Mouse (Mus musculus): Measurements from ENCODE around the gene Loxl3. TPM values are rescaled to one million over a fixed set of nuclear protein-coding genes. Genes with fewer than 3 reads are reported as not detected.

The Loxl3 gene
- polyA plus RNA-seq, 1 experiment from 2014 or later, result 8.0 TPM

DNA sequence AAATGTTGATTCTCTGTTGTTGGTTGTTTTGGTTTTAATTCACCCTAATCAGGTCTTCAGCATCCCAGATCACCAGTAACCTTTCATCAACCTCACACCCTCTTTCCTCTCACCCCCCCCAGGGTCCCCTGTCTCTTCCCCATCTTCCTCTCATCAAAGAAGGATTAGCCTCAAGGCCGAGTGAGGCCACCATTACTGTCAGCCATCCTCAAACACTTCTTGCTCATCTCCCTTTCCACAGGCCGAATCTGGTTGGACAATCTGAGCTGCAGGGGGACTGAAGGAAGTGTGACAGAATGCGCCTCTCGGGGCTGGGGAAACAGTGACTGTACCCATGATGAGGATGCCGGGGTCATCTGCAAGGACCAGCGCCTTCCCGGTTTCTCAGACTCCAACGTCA lies 3.2 kb downstream of the Loxl3 start:
- no peak overlapping the region for H3K9ac ChIP-seq
- H3K27ac ChIP-seq, result no peak overlapping the region
- no peaks in the 10 kb centered on the region for H3K36me3 ChIP-seq (replicated peaks)
- ATAC-seq (ENCODE audit: low FRiP score), result no peak
- peaks cover 39% of the 10 kb centered on the region for H3K27me3 ChIP-seq
- no peaks in the 10 kb centered on the region for H3K9me3 ChIP-seq
- no peak overlapping the region for H3K4me3 ChIP-seq (replicated peaks)
- WGBS, result 76% methylated on average over 8 of the region's 8 CpGs
- H3K4me1 ChIP-seq, result peaks cover 30% of the 10 kb centered on the region
- H3K4me2 ChIP-seq, result no peak overlapping the region

DNA sequence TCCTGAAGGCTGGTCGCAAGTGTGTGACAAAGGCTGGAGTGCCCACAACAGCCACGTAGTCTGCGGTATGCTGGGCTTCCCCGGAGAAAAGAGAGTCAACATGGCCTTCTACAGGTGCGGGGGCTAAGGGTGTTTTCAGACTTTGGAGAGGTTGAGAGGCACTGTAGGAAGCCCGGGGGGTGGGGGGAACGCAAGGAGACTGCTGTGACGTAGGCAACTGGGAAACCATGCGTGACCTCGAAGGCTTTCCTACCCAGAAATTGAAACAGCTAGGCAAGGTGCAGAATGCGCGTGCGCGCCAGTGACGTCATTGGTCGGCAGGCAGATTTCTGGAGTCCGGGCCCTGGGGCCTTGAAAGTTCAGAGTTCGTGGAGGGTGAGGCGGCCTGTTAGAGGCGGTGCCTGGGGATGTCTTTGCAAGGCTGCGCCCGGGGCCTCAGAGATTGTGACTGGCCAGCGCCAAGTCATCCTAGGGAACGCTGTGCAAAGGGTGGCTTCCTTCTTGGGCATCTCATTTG lies 4.6 kb downstream of the Loxl3 start:
- ATAC-seq (ENCODE audit: low FRiP score), result peak; percentile 65
- H3K27ac ChIP-seq, result no peak overlapping the region
- no peaks in the 10 kb centered on the region for H3K36me3 ChIP-seq (replicated peaks)
- H3K4me2 ChIP-seq, result peak overlapping the region; percentile 51
- peak overlapping the region; percentile 9; the same call in 1 of the 2 replicates for H3K9ac ChIP-seq
- peaks cover 21% of the 10 kb centered on the region for H3K4me1 ChIP-seq
- 7% methylated on average over 24 of the region's 24 CpGs for WGBS
- peak overlapping the region; percentile 24 for H3K4me3 ChIP-seq (replicated peaks)
- H3K9me3 ChIP-seq, result no peaks in the 10 kb centered on the region
- peaks cover 28% of the 10 kb centered on the region for H3K27me3 ChIP-seq

DNA sequence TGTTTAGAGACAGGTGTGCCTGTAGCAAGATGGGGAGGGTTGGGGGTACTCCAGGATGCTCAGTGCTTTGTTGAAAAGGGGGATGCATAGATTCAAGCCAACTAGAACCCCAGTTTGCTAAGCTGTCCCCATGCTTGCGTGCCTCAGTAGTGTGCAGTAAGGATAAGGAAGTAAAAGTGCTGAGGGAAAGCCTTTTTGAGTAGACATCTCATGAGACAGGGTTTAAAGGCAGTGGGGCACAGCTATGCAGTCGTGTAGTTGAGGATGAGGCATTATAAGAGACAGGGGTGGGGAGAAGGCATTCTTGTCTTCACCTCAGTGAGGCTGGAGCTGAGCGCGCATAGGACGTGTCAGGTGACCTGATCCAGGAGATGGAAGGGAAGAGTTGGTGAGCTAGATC lies 6.6 kb downstream of the Loxl3 start:
- ATAC-seq (ENCODE audit: low FRiP score), result no peak
- H3K9ac ChIP-seq, result no peak overlapping the region
- H3K4me2 ChIP-seq, result no peak overlapping the region
- no peak overlapping the region for H3K27ac ChIP-seq
- H3K4me1 ChIP-seq, result peaks cover 9% of the 10 kb centered on the region
- H3K9me3 ChIP-seq, result no peaks in the 10 kb centered on the region
- no peaks in the 10 kb centered on the region for H3K36me3 ChIP-seq (replicated peaks)
- 79% methylated on average over 5 of the region's 5 CpGs for WGBS
- no peak overlapping the region for H3K4me3 ChIP-seq (replicated peaks)
- peaks cover 22% of the 10 kb centered on the region for H3K27me3 ChIP-seq

DNA sequence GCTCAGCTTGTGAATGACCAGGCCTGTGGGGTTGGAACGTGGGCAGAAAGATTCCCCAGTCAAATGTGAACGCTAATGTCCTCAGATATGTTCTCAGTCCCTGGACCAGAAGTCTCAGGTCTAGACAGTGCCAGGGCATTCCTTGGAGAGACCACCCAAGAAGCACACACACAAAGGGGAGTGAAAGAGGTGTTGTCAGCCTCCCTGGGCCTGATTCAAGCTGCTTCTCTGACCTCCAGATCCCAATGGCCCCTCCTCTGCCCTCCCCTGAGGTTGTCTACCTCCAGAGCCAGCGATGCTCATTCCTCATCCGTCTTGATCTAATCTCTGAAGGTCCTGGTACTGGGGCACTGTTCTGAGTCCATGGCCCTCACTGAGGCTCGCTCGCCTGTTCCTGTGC lies 9.6 kb downstream of the Loxl3 start:
- Histone ChIP-seq H3K36me3 (replicated peaks) (no peaks in the 10 kb centered on the region), H3K4me2 (no peak overlapping the region), H3K9ac (no peak overlapping the region), H3K27me3 (no peaks in the 10 kb centered on the region), H3K4me1 (peaks cover 4% of the 10 kb centered on the region), H3K9me3 (no peaks in the 10 kb centered on the region), H3K27ac (no peak overlapping the region), H3K4me3 (replicated peaks) (no peak overlapping the region)
- 61% methylated on average over 6 of the region's 6 CpGs for whole genome bisulfite sequencing
- ATAC-seq (ENCODE audit: low FRiP score), result no peak

DNA sequence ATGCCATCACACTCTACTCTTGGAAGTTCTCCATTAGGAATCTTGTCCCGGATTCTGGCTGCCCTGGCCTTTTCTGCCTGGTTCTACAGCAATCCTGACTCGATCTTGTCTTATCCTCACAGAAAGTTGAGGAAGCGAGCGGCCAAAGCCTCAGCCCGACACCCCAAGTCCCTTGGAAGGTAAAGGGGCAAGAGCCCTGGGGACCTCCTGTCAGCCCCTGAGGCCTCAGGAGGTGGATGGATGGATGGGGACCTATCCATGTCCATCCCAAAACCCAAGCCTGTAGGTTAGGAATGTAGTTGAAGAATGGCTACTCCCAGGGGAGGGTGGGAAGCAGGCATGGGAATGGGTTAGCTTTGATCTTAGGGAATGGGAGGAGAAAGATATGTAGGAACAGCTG lies 10.0 kb downstream of the Loxl3 start:
- H3K27ac ChIP-seq, result no peak overlapping the region
- no peak for ATAC-seq (ENCODE audit: low FRiP score)
- no peaks in the 10 kb centered on the region for H3K36me3 ChIP-seq (replicated peaks)
- WGBS, result 88% methylated on average over 5 of the region's 5 CpGs
- no peaks in the 10 kb centered on the region for H3K27me3 ChIP-seq
- no peaks in the 10 kb centered on the region for H3K9me3 ChIP-seq
- no peak overlapping the region for H3K4me2 ChIP-seq
- no peak overlapping the region for H3K9ac ChIP-seq
- no peaks in the 10 kb centered on the region for H3K4me1 ChIP-seq
- no peak overlapping the region for H3K4me3 ChIP-seq (replicated peaks)

DNA sequence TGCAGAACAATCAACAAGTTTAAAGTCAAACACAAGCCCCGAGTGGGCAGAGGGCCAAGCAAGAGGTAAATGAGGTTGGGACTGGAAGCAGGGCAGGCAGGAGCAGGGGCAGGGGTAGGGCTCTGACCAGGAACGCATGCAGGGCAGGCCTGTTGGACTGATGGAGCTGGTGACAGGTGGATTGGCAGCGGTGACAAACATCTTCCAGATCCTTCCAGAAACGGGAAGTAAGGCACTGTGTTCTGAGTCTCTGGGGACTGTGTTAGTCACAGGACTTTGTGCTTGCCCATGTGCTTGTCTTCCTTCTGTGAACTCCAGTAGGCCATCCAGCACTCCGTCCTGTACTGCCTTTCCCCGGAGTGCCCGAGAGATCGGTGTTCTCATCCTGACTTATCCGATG lies 10.8 kb downstream of the Loxl3 start:
- Histone ChIP-seq H3K4me1 (no peaks in the 10 kb centered on the region), H3K9ac (no peak overlapping the region), H3K27me3 (no peaks in the 10 kb centered on the region), H3K36me3 (replicated peaks) (no peaks in the 10 kb centered on the region), H3K9me3 (no peaks in the 10 kb centered on the region), H3K27ac (no peak overlapping the region), H3K4me3 (replicated peaks) (no peak overlapping the region), H3K4me2 (no peak overlapping the region)
- ATAC-seq (ENCODE audit: low FRiP score), result no peak
- 76% methylated on average over 9 of the region's 9 CpGs for WGBS

DNA sequence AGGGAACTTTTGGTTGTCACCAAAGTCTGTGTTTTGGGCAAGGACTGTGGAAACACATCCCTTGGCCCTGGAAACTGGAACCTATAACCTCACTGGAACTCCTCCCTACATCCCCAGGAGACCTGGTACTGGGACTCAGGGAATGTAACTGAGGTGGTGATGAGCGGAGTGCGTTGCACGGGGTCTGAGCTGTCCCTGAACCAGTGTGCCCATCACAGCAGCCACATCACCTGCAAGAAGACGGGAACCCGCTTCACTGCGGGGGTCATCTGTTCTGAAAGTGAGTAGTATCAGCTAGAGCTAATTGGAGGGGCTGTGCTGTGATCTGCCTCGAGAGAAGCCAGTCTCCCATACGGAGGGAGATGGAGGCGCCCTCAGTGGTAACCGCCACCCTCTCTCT lies 15.4 kb downstream of the Loxl3 start:
- Histone ChIP-seq H3K9ac (no peak overlapping the region), H3K4me2 (no peak overlapping the region), H3K4me1 (peaks cover 13% of the 10 kb centered on the region), H3K9me3 (no peaks in the 10 kb centered on the region), H3K27me3 (no peaks in the 10 kb centered on the region), H3K27ac (no peak overlapping the region), H3K36me3 (replicated peaks) (peaks cover 15% of the 10 kb centered on the region), H3K4me3 (replicated peaks) (no peak overlapping the region)
- no peak for ATAC-seq (ENCODE audit: low FRiP score)
- WGBS, result 80% methylated on average over 10 of the region's 10 CpGs

DNA sequence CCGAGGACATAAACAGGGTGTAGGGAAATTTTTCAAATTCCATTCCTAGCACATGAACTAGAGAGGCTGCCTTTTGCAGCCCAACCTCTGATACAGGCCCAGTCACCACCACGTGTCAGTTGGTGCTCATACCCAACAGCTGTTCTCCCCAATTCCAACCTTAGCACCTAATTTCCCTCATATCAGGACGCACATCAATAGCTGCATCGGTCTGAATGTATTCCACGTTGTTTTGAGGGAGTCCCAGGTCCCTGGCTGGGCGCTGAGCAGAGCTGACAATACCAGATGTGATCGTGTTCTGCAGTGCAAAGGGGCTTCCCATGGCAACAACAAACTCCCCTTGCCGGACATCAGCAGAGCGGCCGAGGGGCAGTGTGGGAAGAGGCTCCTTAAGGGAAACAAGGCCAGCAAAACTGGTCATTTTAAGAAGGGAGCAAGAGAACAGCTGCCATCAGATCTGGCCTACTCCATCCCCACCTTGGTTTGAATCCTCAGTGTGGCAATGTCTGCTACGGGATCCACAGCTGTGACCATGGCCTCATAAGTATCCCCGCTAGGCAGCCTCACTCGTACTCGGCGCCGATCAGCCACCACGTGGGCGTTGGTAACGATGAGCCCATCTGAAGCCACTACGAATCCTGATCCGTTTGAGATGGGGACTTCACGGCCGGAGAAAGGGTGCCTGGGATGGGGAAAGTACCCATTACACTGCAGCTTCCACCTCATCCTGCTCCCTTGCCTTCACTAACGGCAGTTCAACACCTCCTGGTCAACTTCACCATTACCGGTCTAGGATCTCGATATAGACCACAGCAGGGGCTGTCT lies 19.4 kb downstream of the Loxl3 start:
- ATAC-seq (ENCODE audit: low FRiP score), result peak; percentile 1; the same call in 1 of the 2 replicates
- no peaks in the 10 kb centered on the region for H3K27me3 ChIP-seq
- H3K36me3 ChIP-seq (replicated peaks), result peaks cover 35% of the 10 kb centered on the region
- peak overlapping the region; percentile 83; the same call in 1 of the 2 replicates for H3K27ac ChIP-seq
- H3K9ac ChIP-seq, result peak overlapping the region; percentile 93
- H3K9me3 ChIP-seq, result no peaks in the 10 kb centered on the region
- peak overlapping the region; percentile 97 for H3K4me3 ChIP-seq (replicated peaks)
- H3K4me1 ChIP-seq, result peaks cover 27% of the 10 kb centered on the region
- H3K4me2 ChIP-seq, result peak overlapping the region; percentile 91
- WGBS, result 3% methylated on average over 26 of the region's 26 CpGs

DNA sequence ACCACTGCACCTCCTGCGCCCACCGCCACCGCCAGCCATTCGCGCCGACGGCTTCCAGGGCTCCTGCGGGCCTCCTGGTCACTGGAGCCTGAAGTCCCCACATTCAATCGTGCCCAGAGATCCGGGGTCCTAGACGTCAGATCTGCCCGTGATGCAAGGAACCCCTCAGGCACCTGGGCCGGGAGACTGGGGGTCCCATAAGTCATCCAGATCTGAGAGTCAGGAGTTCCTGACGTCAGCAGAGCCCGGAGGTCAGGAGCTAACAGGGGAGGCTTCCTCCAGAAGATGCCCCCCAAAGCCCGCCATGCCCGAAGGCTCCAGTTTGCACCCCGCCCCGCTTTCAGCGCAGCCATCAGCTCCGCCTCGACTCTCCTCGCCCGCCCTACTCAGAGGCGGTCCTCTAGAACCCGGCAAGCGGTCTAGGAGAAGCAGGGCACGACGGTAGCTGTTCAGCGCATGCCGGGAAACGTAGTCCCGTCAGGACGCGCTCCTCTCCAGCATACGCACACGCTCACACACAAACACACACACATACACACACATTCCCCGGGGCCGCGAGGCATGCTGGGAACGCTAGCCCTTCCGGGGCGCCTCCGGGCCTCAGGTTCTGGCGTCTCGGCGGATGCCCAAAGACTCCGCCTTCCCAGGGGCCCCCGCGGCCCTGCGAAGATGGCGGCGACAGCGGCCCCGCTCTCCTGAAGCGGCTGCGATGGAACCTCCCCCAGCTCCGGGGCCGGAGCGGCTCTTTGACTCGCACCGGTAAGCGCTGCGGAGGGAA lies 20.3 kb downstream of the Loxl3 start, which contains the start of gene Aup1:
Gene Aup1 (plus strand): TSS at position 448 of the 778 bp plus-strand sequence.
- Histone ChIP-seq H3K36me3 (replicated peaks) (peaks cover 35% of the 10 kb centered on the region), H3K27me3 (no peaks in the 10 kb centered on the region), H3K4me3 (replicated peaks) (peak within 1 kb of the TSS; percentile 97), H3K4me2 (peak within 1 kb of the TSS; percentile 91), H3K9ac (peak within 1 kb of the TSS; percentile 93), H3K9me3 (no peaks in the 10 kb centered on the region), H3K4me1 (peaks cover 27% of the 10 kb centered on the region), H3K27ac (peak within 1 kb of the TSS; percentile 83)
- under 1% methylated on average over 60 of the region's 64 CpGs for WGBS
- ATAC-seq (ENCODE audit: low FRiP score), result peak; percentile 96

DNA sequence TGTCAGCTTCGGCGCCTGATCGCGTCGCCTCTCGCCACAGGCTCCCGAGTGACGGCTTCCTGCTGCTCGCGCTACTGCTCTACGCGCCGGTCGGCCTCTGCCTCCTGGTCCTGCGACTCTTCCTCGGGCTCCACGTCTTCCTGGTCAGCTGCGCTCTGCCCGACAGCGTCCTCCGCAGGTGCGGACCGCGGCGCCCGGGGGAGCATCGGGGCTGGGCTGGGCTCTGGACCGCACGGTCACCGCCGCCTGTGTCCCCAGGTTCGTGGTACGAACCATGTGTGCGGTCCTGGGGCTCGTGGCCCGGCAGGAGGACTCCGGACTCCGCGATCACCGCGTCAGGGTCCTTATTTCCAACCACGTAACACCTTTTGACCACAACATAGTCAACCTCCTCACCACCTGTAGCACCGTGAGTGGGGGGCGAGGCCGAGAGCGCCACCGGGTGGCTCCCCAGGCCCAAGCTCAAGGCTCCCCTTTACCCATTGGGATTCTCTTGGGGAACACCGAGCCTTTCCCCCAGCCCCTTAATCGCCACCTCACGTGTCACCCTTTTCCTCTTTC lies 21.0 kb downstream of the Loxl3 start, which contains the start of gene Htra2:
Gene Htra2 (minus strand): TSS at position 403 of the 561 bp plus-strand sequence.
- under 1% methylated on average over 50 of the region's 50 CpGs for WGBS

DNA sequence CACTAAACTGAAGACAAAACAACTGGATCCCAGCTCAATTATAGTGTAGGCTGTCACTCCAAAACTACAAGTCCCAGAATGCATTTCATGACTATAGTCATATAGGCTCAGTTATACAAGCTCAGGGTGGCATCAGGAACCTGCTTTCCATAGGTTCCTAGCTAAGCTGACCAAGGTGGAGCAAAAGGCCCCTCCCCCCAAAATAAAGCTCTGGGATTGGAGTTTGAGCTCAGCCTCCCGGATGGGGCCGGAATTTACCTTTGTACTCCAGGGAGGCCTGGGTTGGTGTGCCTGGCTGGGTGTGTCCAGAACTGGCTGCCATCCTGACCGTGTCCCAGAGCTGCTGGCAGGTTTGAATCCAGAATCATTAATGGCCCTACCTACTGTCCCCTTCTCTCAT lies 23.8 kb downstream of the Loxl3 start, which contains the start of gene Dqx1:
Gene Dqx1 (plus strand): TSS at position 55 of the 400 bp plus-strand sequence.
- Histone ChIP-seq H3K4me3 (replicated peaks) (no peak within 1 kb of the TSS), H3K27ac (no peak within 1 kb of the TSS), H3K4me1 (peaks cover 22% of the 10 kb centered on the region), H3K9me3 (no peaks in the 10 kb centered on the region), H3K9ac (no peak within 1 kb of the TSS), H3K27me3 (peaks cover 29% of the 10 kb centered on the region), H3K4me2 (no peak within 1 kb of the TSS), H3K36me3 (replicated peaks) (peaks cover 20% of the 10 kb centered on the region)
- 52% methylated on average over 3 of the region's 3 CpGs for WGBS
- no peak for ATAC-seq (ENCODE audit: low FRiP score)

More for the DNA sequence above, 21.0 kb downstream of the Loxl3 start, which contains the start of gene Htra2:
- Histone ChIP-seq H3K4me1 (peaks cover 27% of the 10 kb centered on the region), H3K9ac (peak within 1 kb of the TSS; percentile 93), H3K36me3 (replicated peaks) (peaks cover 35% of the 10 kb centered on the region), H3K9me3 (no peaks in the 10 kb centered on the region), H3K27ac (peak within 1 kb of the TSS; percentile 83), H3K4me3 (replicated peaks) (peak within 1 kb of the TSS; percentile 97), H3K27me3 (peaks cover under 1% of the 10 kb centered on the region; the same call in 1 of the 2 replicates), H3K4me2 (peak within 1 kb of the TSS; percentile 91)
- ATAC-seq (ENCODE audit: low FRiP score), result peak; percentile 41

DNA sequence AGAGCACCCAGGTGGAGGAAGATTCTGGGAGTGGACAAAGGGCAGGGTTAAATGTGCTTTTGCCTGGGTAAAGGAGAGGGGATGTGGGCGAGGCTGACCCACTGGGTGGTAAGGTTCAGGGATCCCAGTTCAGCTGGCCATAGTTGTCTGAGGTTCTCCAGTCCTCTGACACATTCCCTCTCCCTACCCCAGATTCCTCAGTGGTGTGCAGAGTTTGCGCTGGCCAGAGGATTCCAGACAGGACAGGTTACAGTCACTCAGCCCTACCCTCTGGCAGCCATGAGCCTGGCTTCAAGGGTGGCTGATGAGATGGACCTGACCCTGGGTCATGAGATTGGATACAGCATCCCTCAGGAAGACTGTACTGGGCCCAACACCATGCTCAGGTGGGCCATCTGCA lies 24.8 kb downstream of the Loxl3 start:
- Histone ChIP-seq H3K36me3 (replicated peaks) (peaks cover 20% of the 10 kb centered on the region), H3K4me2 (no peak overlapping the region), H3K9me3 (no peaks in the 10 kb centered on the region), H3K27me3 (peaks cover 38% of the 10 kb centered on the region), H3K27ac (no peak overlapping the region), H3K4me1 (peaks cover 14% of the 10 kb centered on the region), H3K4me3 (replicated peaks) (no peak overlapping the region), H3K9ac (no peak overlapping the region)
- ATAC-seq (ENCODE audit: low FRiP score), result no peak
- 80% methylated on average over 2 of the region's 2 CpGs for WGBS

All from forebrain, embryonic 12.5 days (tissue).